Mouse (Mus musculus): ENCODE data around the gene Ankrd9.

DNA sequence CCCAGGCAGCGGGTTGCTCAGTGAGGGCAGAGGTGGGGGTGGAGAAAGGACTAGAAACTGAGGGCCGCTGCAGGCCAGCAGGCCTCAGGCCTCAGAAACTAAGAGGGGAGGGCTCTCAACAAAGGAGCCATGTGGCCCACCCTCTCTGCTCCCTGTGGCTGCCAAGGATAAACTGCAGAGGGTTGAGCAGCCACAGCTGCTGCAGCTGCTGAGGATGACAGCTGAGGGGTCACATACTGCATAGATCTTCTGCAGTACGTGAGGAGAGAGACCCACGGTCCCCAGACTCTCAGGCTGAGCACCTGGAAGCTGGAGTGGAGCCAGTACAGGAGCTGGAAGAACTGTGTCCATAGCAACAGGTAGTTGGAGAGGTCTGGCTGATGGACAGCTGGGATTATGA is 5.8 kb upstream of the Ankrd9 start:
- no peak for TF ChIP-seq POLR2A (IDR thresholded peaks at IDR 0.05; ENCODE audit: control insufficient read depth, low read depth, low read length)
- no peak for TF ChIP-seq CTCF (IDR thresholded peaks at IDR 0.05; ENCODE audit: control insufficient read depth, insufficient read depth, insufficient replicate concordance, low read depth, low read length)

All from testis, adult 2 months (tissue).